ENCODE assay signal across 7 mouse cellular contexts in genomic region chr1:133978271-133978988, GRCm38 (mm10). TPM values are rescaled to one million over a fixed set of nuclear protein-coding genes. Genes with fewer than 3 reads are reported as not detected.
DNase-seq lines count a peak whose midpoint lies in the region; ATAC-seq and TF ChIP-seq lines count a peak whose summit lies in the region.

No protein-coding gene starts in this region.

- H3K79me2 ChIP-seq in liver, adult 2 months (ENCODE audit: control insufficient read depth, insufficient read depth, low read length), result no peaks in the 10 kb centered on the region

- ATAC-seq in liver, embryonic 11.5 days (replicated peaks; ENCODE audit: low FRiP score), result no peak
- peak; percentile 52 for ATAC-seq in cerebellum, adult (ENCODE audit: insufficient number of reproducible peaks, low FRiP score, low TSS enrichment)
- ATAC-seq in limb, embryonic 13.5 days (ENCODE audit: low FRiP score, low read depth), result peak; percentile 59; the same call in 1 of the 2 replicates
- ATAC-seq in megakaryocyte, adult 5-6 weeks (ENCODE audit: poor library complexity, severe bottlenecking), result no peak

- no peak overlapping the region for H3K4me2 ChIP-seq in liver, embryonic 11.5 days
- no peak overlapping the region for H3K4me2 ChIP-seq in limb, embryonic 13.5 days (replicated peaks)

- H3K4me1 ChIP-seq in liver, adult 2 months (ENCODE audit: control insufficient read depth, insufficient read depth, low read length), result no peaks in the 10 kb centered on the region
- H3K4me1 ChIP-seq in liver, embryonic 11.5 days (replicated peaks; ENCODE audit: control insufficient read depth, insufficient read depth, low read length), result no peaks in the 10 kb centered on the region
- peaks cover 11% of the 10 kb centered on the region for H3K4me1 ChIP-seq in limb, embryonic 13.5 days

- H3K36me3 ChIP-seq in liver, adult 2 months (ENCODE audit: control insufficient read depth, insufficient read depth, low read length), result no peaks in the 10 kb centered on the region
- no peaks in the 10 kb centered on the region for H3K36me3 ChIP-seq in liver, embryonic 11.5 days (ENCODE audit: control insufficient read depth, insufficient read depth, low read length)
- no peaks in the 10 kb centered on the region for H3K36me3 ChIP-seq in limb, embryonic 13.5 days

- H3K27me3 ChIP-seq in liver, adult 2 months (ENCODE audit: control insufficient read depth, insufficient read depth, low read length), result no peaks in the 10 kb centered on the region
- H3K27me3 ChIP-seq in liver, embryonic 11.5 days (replicated peaks; ENCODE audit: control insufficient read depth, insufficient read depth, low read length), result no peaks in the 10 kb centered on the region
- H3K27me3 ChIP-seq in limb, embryonic 13.5 days, result no peaks in the 10 kb centered on the region

- WGBS in liver, adult 2 months, result 63% methylated on average over 11 of the region's 11 CpGs
- 58% methylated on average over 11 of the region's 11 CpGs for WGBS in liver, embryonic 11.5 days
- 59% methylated on average over 11 of the region's 11 CpGs for WGBS in limb, embryonic 13.5 days

- no peak for TF ChIP-seq CTCF in liver, adult 2 months (IDR thresholded peaks at IDR 0.05; ENCODE audit: low read depth, low read length)

- no peak for DNase-seq in liver, adult 2 months (ENCODE audit: extremely low read depth, low read depth, low spot score)
- no peak for DNase-seq in liver, embryonic 11.5 days (ENCODE audit: low spot score)
- DNase-seq in gastrocnemius, postnatal 10 days, result peak; percentile 59
- no peak for DNase-seq in natural killer cell, adult 2 months (ENCODE audit: low spot score in 2 of 2)

- H3K27ac ChIP-seq in liver, adult 2 months (replicated peaks; ENCODE audit: insufficient read depth, low read depth, low read length), result 0 out of 2 replicates have a peak overlapping the region, but pooled peaks have one; percentile 8
- no peak overlapping the region for H3K27ac ChIP-seq in liver, embryonic 11.5 days (ENCODE audit: low read depth, low read length)
- peak overlapping the region; percentile 44; the same call in 1 of the 2 replicates for H3K27ac ChIP-seq in limb, embryonic 13.5 days

- H3K9me3 ChIP-seq in liver, embryonic 11.5 days (ENCODE audit: control insufficient read depth, low read length), result no peaks in the 10 kb centered on the region
- no peaks in the 10 kb centered on the region for H3K9me3 ChIP-seq in limb, embryonic 13.5 days

- no peak overlapping the region for H3K4me3 ChIP-seq in liver, adult 2 months (ENCODE audit: insufficient read depth, low read depth, low read length)
- no peak overlapping the region for H3K4me3 ChIP-seq in liver, embryonic 11.5 days (ENCODE audit: low read depth, low read length)
- no peak overlapping the region for H3K4me3 ChIP-seq in limb, embryonic 13.5 days

- H3K9ac ChIP-seq in liver, adult 2 months (ENCODE audit: low read depth, low read length), result no peak overlapping the region
- H3K9ac ChIP-seq in liver, embryonic 11.5 days (ENCODE audit: low read depth, low read length), result no peak overlapping the region
- H3K9ac ChIP-seq in limb, embryonic 13.5 days, result peak overlapping the region; percentile 35

- no peak for TF ChIP-seq POLR2A in liver, adult 2 months (IDR thresholded peaks at IDR 0.05; ENCODE audit: extremely low read depth, insufficient read depth, low read length)

RNA-seq across cellular contexts. Expression of gene Prelp, which starts 57.2 kb away (rescaled TPM):
- 6.6 and 9.3 TPM in 2 replicates for total RNA-seq in liver, adult 2 months (2014; rRNA removed)
- polyA plus RNA-seq in liver, adult 2 months (2012; rRNA removed), result 23.8 and 27.2 TPM in 2 replicates
- polyA plus RNA-seq in liver, embryonic 11.5 days (2014; fragmentation: Nextera tagmentation; extraction: Ambion mirVana), result 0.11 and 0.23 TPM in 2 replicates
- total RNA-seq in gastrocnemius, postnatal 10 days (2021), result 10 to 100 TPM; 16.3 to 20.0 TPM
- 9.9 and 10.6 TPM in 2 replicates for polyA plus RNA-seq in limb, embryonic 13.5 days (2015; fragmentation: Nextera tagmentation; extraction: Ambion mirVana)
- 0.21 and 0.33 TPM in 2 replicates for total RNA-seq in megakaryocyte, adult 5-6 weeks (2015)
- total RNA-seq in megakaryocyte, adult 5-6 weeks (2017), result 0.11 TPM in 1 of 2 replicates, not detected in the other

RNA-seq across cellular contexts. Expression of gene Fmod, which starts 58.6 kb away (rescaled TPM):
- 0.46 and 0.54 TPM in 2 replicates for total RNA-seq in liver, adult 2 months (2014; rRNA removed)
- polyA plus RNA-seq in liver, adult 2 months (2012; rRNA removed), result 0.99 and 1.6 TPM in 2 replicates
- 2.7 and 3.9 TPM in 2 replicates for polyA plus RNA-seq in liver, embryonic 11.5 days (2014; fragmentation: Nextera tagmentation; extraction: Ambion mirVana)
- 100 to 1,000 TPM; 214 to 221 TPM for total RNA-seq in gastrocnemius, postnatal 10 days (2021)
- 42.1 and 48.5 TPM in 2 replicates for polyA plus RNA-seq in limb, embryonic 13.5 days (2015; fragmentation: Nextera tagmentation; extraction: Ambion mirVana)
- total RNA-seq in megakaryocyte, adult 5-6 weeks (2015), result not detected in 2 replicates
- not detected in 2 replicates for total RNA-seq in megakaryocyte, adult 5-6 weeks (2017)

Comparison
In these comparisons a context has a peak if more than half of its experiments do, and no peak if none do; other contexts are left out.
1. ATAC-seq: peak in cerebellum, adult (single experiment) and limb, embryonic 13.5 days (single experiment); none in liver, embryonic 11.5 days (single experiment) and megakaryocyte, adult 5-6 weeks (single experiment).
2. RNA of gene Fmod, which starts 58.6 kb away (total RNA-seq): 214 to 221 TPM in gastrocnemius, postnatal 10 days; 0.46 to 0.54 TPM in liver, adult 2 months and not detected in megakaryocyte, adult 5-6 weeks; every median in the first group is over 100 times any median in the second.